In genomic region chr9:35326644-35327263, GRCm38 (mm10) we compare ENCODE assay signal across 12 mouse cellular contexts. TPM values are rescaled to one million over a fixed set of nuclear protein-coding genes. Genes with fewer than 3 reads are reported as not detected.
DNase-seq lines count a peak whose midpoint lies in the region; ATAC-seq lines count a peak whose summit lies in the region.
"Had no signal": no experiment of that assay in that cellular context is flagged by ENCODE, and none has a peak within 500 bp of the region (broad histone marks: within the 10 kb centered on the region; RNA-seq: fewer than 3 reads in every experiment).

No protein-coding gene starts in this region.

- H3K4me2 ChIP-seq in kidney, embryonic 14.5 days (replicated peaks; ENCODE audit: low read depth, low read length) = no peak overlapping the region
- no peak overlapping the region for H3K4me2 ChIP-seq in embryonic facial prominence, embryonic 12.5 days (replicated peaks)
- no peak overlapping the region for H3K4me2 ChIP-seq in limb, embryonic 11.5 days (ENCODE audit: low read depth, severe bottlenecking)
- no peak overlapping the region for H3K4me2 ChIP-seq in heart, embryonic 11.5 days
- H3K4me2 ChIP-seq: hindbrain, embryonic 15.5 days; midbrain, embryonic 11.5 days had no signal

- H3K4me1 ChIP-seq in kidney, embryonic 14.5 days (ENCODE audit: control insufficient read depth, insufficient read depth, low read length) = peaks cover 29% of the 10 kb centered on the region
- H3K4me1 ChIP-seq in embryonic facial prominence, embryonic 12.5 days = peaks cover 57% of the 10 kb centered on the region
- peaks cover 66% of the 10 kb centered on the region for H3K4me1 ChIP-seq in limb, embryonic 11.5 days (ENCODE audit: control insufficient read depth, insufficient read depth, low read length)
- H3K4me1 ChIP-seq in heart, embryonic 11.5 days (ENCODE audit: control insufficient read depth, insufficient read depth, low read length) = peaks cover 14% of the 10 kb centered on the region

- no peaks in the 10 kb centered on the region for H3K36me3 ChIP-seq in kidney, embryonic 14.5 days (ENCODE audit: control insufficient read depth, insufficient read depth, low read length)
- no peaks in the 10 kb centered on the region for H3K36me3 ChIP-seq in embryonic facial prominence, embryonic 12.5 days
- no peaks in the 10 kb centered on the region for H3K36me3 ChIP-seq in limb, embryonic 11.5 days (ENCODE audit: control insufficient read depth, insufficient read depth, low read length)
- no peaks in the 10 kb centered on the region for H3K36me3 ChIP-seq in heart, embryonic 11.5 days (ENCODE audit: control insufficient read depth, insufficient read depth, low read length)
- H3K36me3 ChIP-seq: hindbrain, embryonic 15.5 days had no signal

- peak; percentile 29; the same call in 1 of the 2 replicates for ATAC-seq in kidney, embryonic 14.5 days (ENCODE audit: low FRiP score, low TSS enrichment)
- peak; percentile 36; the same call in 1 of the 2 replicates for ATAC-seq in embryonic facial prominence, embryonic 12.5 days (ENCODE audit: insufficient number of reproducible peaks, insufficient read depth, low FRiP score, low TSS enrichment)
- peak; percentile 84 for ATAC-seq in limb, embryonic 11.5 days (ENCODE audit: insufficient number of reproducible peaks, low FRiP score, low TSS enrichment, low read depth)
- no peak for ATAC-seq in heart, embryonic 11.5 days (replicated peaks; ENCODE audit: insufficient number of reproducible peaks, low FRiP score, low TSS enrichment)

- H3K27ac ChIP-seq in kidney, embryonic 14.5 days (ENCODE audit: low read depth, low read length) = 0 out of 2 replicates have a peak overlapping the region, but pooled peaks have one; percentile 20
- peak overlapping the region; percentile 88 for H3K27ac ChIP-seq in embryonic facial prominence, embryonic 12.5 days
- H3K27ac ChIP-seq in limb, embryonic 11.5 days (replicated peaks; ENCODE audit: low read depth, low read length) = peak overlapping the region; percentile 81
- H3K27ac ChIP-seq in heart, embryonic 11.5 days (ENCODE audit: low read depth, low read length) = no peak overlapping the region
- H3K27ac ChIP-seq: hindbrain, embryonic 15.5 days; liver, embryonic 14.5 days had no signal

- H3K4me3 ChIP-seq in kidney, embryonic 14.5 days (ENCODE audit: low read length) = no peak overlapping the region
- no peak overlapping the region for H3K4me3 ChIP-seq in embryonic facial prominence, embryonic 12.5 days
- H3K4me3 ChIP-seq in limb, embryonic 11.5 days (ENCODE audit: low read depth, low read length) = no peak overlapping the region
- no peak overlapping the region for H3K4me3 ChIP-seq in heart, embryonic 11.5 days (ENCODE audit: low read depth, low read length)
- H3K4me3 ChIP-seq: hindbrain, embryonic 15.5 days had no signal

- WGBS in kidney, embryonic 14.5 days = 38% methylated on average over 7 of the region's 7 CpGs
- WGBS in embryonic facial prominence, embryonic 12.5 days = 16% methylated on average over 7 of the region's 7 CpGs
- 3% methylated on average over 7 of the region's 7 CpGs for WGBS in limb, embryonic 11.5 days
- WGBS in heart, embryonic 11.5 days (ENCODE audit: insufficient replicate concordance) = 54% methylated on average over 7 of the region's 7 CpGs

- H3K9ac ChIP-seq in kidney, embryonic 14.5 days (ENCODE audit: low read depth, low read length) = no peak overlapping the region
- H3K9ac ChIP-seq in embryonic facial prominence, embryonic 12.5 days = no peak overlapping the region
- H3K9ac ChIP-seq in limb, embryonic 11.5 days (ENCODE audit: low read length) = no peak overlapping the region
- H3K9ac ChIP-seq in heart, embryonic 11.5 days (ENCODE audit: low read depth, low read length) = no peak overlapping the region
- H3K9ac ChIP-seq: hindbrain, embryonic 15.5 days; liver, embryonic 14.5 days had no signal

- H3K27me3 ChIP-seq in kidney, embryonic 14.5 days (ENCODE audit: control insufficient read depth, insufficient read depth, low read length) = peaks cover 5% of the 10 kb centered on the region; the same call in 1 of the 2 replicates
- H3K27me3 ChIP-seq in embryonic facial prominence, embryonic 12.5 days = no peaks in the 10 kb centered on the region
- no peaks in the 10 kb centered on the region for H3K27me3 ChIP-seq in limb, embryonic 11.5 days (ENCODE audit: control insufficient read depth, insufficient read depth, low read length)
- no peaks in the 10 kb centered on the region for H3K27me3 ChIP-seq in heart, embryonic 11.5 days (ENCODE audit: control insufficient read depth, insufficient read depth, low read length)

- DNase-seq in kidney, adult 9 months = no peak
- DNase-seq in R1 (ENCODE audit: low read depth, low spot score) = peak; percentile 21
- peak; percentile 88 for DNase-seq in limb, embryonic 11.5 days (ENCODE audit: low spot score)
- no peak for DNase-seq in frontal cortex, adult 2 months (ENCODE audit: extremely low spot score in 1 of 2, low spot score in 1 of 2)
- no peak for DNase-seq in c-Kit-positive CD71-positive TER-119-positive erythroid progenitor cells, embryonic 14.5 days (ENCODE audit: low spot score)
- DNase-seq: retina, postnatal 1 day had no signal

- no peaks in the 10 kb centered on the region for H3K9me3 ChIP-seq in kidney, embryonic 14.5 days (ENCODE audit: control insufficient read depth, low read length)
- no peaks in the 10 kb centered on the region for H3K9me3 ChIP-seq in embryonic facial prominence, embryonic 12.5 days
- H3K9me3 ChIP-seq in limb, embryonic 11.5 days (ENCODE audit: control insufficient read depth, low read length) = no peaks in the 10 kb centered on the region
- H3K9me3 ChIP-seq in heart, embryonic 11.5 days (replicated peaks; ENCODE audit: control insufficient read depth, low read length) = no peaks in the 10 kb centered on the region
- H3K9me3 ChIP-seq: hindbrain, embryonic 15.5 days had no signal

RNA-seq across cellular contexts. Expression of gene Rpusd4, which starts 59.1 kb away (rescaled TPM):
- 31.4 and 33.7 TPM in 2 replicates for polyA plus RNA-seq in kidney, embryonic 14.5 days (2014; fragmentation: Nextera tagmentation; extraction: Ambion mirVana)
- 30.1 and 34.9 TPM in 2 replicates for polyA plus RNA-seq in embryonic facial prominence, embryonic 12.5 days (2016; fragmentation: Nextera tagmentation; extraction: Ambion mirVana)
- 37.4 and 38.5 TPM in 2 replicates for polyA plus RNA-seq in limb, embryonic 11.5 days (2014; fragmentation: Nextera tagmentation; extraction: Ambion mirVana)
- polyA plus RNA-seq in frontal cortex, adult 2 months (2012; rRNA removed) = 10.0 and 10.8 TPM in 2 replicates
- polyA plus RNA-seq in heart, embryonic 11.5 days (2014; fragmentation: Nextera tagmentation; extraction: Ambion mirVana) = 25.0 and 28.3 TPM in 2 replicates

RNA-seq across cellular contexts. Expression of gene Fam118b, which starts 59.1 kb away (rescaled TPM):
- polyA plus RNA-seq in kidney, embryonic 14.5 days (2014; fragmentation: Nextera tagmentation; extraction: Ambion mirVana) = 38.5 and 38.8 TPM in 2 replicates
- polyA plus RNA-seq in embryonic facial prominence, embryonic 12.5 days (2016; fragmentation: Nextera tagmentation; extraction: Ambion mirVana) = 58.5 and 59.1 TPM in 2 replicates
- 63.0 and 64.9 TPM in 2 replicates for polyA plus RNA-seq in limb, embryonic 11.5 days (2014; fragmentation: Nextera tagmentation; extraction: Ambion mirVana)
- 20.0 and 21.4 TPM in 2 replicates for polyA plus RNA-seq in frontal cortex, adult 2 months (2012; rRNA removed)
- polyA plus RNA-seq in heart, embryonic 11.5 days (2014; fragmentation: Nextera tagmentation; extraction: Ambion mirVana) = 27.3 and 30.3 TPM in 2 replicates

Comparison
In these comparisons a context has a peak if more than half of its experiments do, and no peak if none do; other contexts are left out.
1. DNase-seq: peak in R1 (single experiment) and limb, embryonic 11.5 days (single experiment); none in kidney, adult 9 months (single experiment), frontal cortex, adult 2 months (0 of 2) and c-Kit-positive CD71-positive TER-119-positive erythroid progenitor cells, embryonic 14.5 days (single experiment).